Mouse (Mus musculus): ENCODE results near the gene BC061212. TPM values are rescaled to one million over a fixed set of nuclear protein-coding genes. Genes with fewer than 3 reads are reported as not detected.

The BC061212 gene
- not detected for total RNA-seq (2023)

DNA sequence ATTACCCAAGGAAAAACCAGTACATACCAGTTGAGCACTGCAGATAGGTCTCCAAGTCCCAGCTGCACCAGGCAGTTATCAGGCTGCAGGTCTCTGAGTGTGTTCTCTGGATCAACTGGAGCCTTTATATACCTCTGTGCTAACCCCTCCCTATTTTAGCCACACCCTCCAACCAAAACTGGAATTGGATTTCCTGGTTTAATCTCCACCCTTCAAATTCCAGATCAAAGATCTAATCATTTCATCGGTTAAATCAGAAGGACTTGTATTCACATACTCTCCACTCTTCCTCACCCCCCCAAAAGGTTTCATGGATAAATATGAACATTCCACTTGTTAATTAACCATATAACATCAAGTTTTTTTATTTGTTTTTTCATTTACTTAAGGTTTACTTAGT lies at the start of gene BC061212:
Gene BC061212 (minus strand): TSS at position 101 of the 400 bp plus-strand sequence.

DNA sequence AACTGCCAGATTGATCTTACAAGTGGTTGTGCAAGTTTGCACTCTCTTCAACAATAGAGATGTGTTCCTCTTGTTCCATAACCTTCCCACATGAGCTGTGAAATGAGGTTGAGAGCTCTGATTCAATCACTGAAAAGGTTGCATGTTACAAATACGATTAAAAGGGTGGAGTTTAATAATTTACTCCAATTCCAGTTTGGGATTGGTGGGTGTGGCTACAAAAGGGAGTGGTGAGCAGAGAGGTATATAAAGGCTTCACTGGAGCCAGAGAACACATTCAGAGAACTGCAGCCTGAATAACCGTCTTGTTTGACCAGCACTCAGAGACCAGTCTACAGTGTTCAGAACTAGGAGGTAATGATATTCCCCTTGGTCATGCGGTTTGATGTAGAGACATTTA lies 5.7 kb upstream of the BC061212 start, which contains the start of gene Gm6351:
Gene Gm6351 (plus strand): TSS at position 301 of the 400 bp plus-strand sequence.

Other genes starting within 250 kb of the BC061212 start
- gene Gm7792, start 226.8 kb downstream of the BC061212 start, total RNA-seq (2023): not detected
- gene Gm16429, start 141.5 kb downstream of the BC061212 start, total RNA-seq (2023): not detected
- gene Gm6351, start 5.8 kb upstream of the BC061212 start, total RNA-seq (2023): not detected
- gene Gm3106, start 147.5 kb upstream of the BC061212 start, total RNA-seq (2023): not detected
- not detected for gene A430089I19Rik, start 236.3 kb upstream of the BC061212 start, total RNA-seq (2023)
- gene Gm6502, start 243.9 kb upstream of the BC061212 start, total RNA-seq (2023): not detected

All from CD4-positive naive resting alpha-beta T cell, adult 76 days (primary cell).